Mouse (Mus musculus) cerebellum, adult 11 months (tissue): ENCODE measurements around the gene Mapkapk5.
A peak's percentile ranks its signal among the peaks of the same experiment; 100 is the strongest.

Experiments used
- DNase-seq: peaks from one replicate; pipeline ENCODE4 v3.0.0; 2022

Gene Mapkapk5

GRCm38 (mm10) chr5:121545793-121546529 is at the start of gene Mapkapk5:
Gene Mapkapk5, minus strand, starts transcription at chr5:121545905.
- DNase-seq = peak; percentile 97

GRCm38 (mm10) chr5:121594714-121595313 is 49.1 kb upstream of the Mapkapk5 start:
- no peak for DNase-seq

- DNase-seq = peak; percentile 60
Measured at GRCm38 (mm10) chr5:121593451-121594401, 48.0 kb upstream of the Mapkapk5 start, which contains the start of gene Aldh2. Gene Aldh2, minus strand, starts transcription at chr5:121593824.

GRCm38 (mm10) chr5:121592816-121593407 is 47.2 kb upstream of the Mapkapk5 start:
- DNase-seq = no peak

- no peak for DNase-seq
Measured at GRCm38 (mm10) chr5:121592064-121592815, 46.5 kb upstream of the Mapkapk5 start.

- no peak for DNase-seq
Measured at GRCm38 (mm10) chr5:121591417-121592063, 45.8 kb upstream of the Mapkapk5 start.

GRCm38 (mm10) chr5:121589928-121590327 is 44.2 kb upstream of the Mapkapk5 start:
- no peak for DNase-seq

- no peak for DNase-seq
Measured at GRCm38 (mm10) chr5:121586400-121587039, 40.8 kb upstream of the Mapkapk5 start.

- no peak for DNase-seq
Measured at GRCm38 (mm10) chr5:121585699-121586098, 40.0 kb upstream of the Mapkapk5 start.

- no peak for DNase-seq
Measured at GRCm38 (mm10) chr5:121585005-121585404, 39.3 kb upstream of the Mapkapk5 start.

- peak; percentile 67 for DNase-seq
Measured at GRCm38 (mm10) chr5:121583765-121584501, 38.2 kb upstream of the Mapkapk5 start.

GRCm38 (mm10) chr5:121581945-121582344 is 36.2 kb upstream of the Mapkapk5 start:
- DNase-seq = no peak

- DNase-seq = no peak
Measured at GRCm38 (mm10) chr5:121576927-121577488, 31.3 kb upstream of the Mapkapk5 start.

- DNase-seq = no peak
Measured at GRCm38 (mm10) chr5:121575867-121576266, 30.2 kb upstream of the Mapkapk5 start.

GRCm38 (mm10) chr5:121574145-121574544 is 28.4 kb upstream of the Mapkapk5 start:
- DNase-seq = no peak

GRCm38 (mm10) chr5:121570787-121571186 is 25.1 kb upstream of the Mapkapk5 start:
- DNase-seq = no peak

GRCm38 (mm10) chr5:121569881-121570420 is 24.2 kb upstream of the Mapkapk5 start:
- DNase-seq = no peak

GRCm38 (mm10) chr5:121566035-121566681 is 20.5 kb upstream of the Mapkapk5 start:
- DNase-seq = no peak

GRCm38 (mm10) chr5:121564468-121564895 is 18.8 kb upstream of the Mapkapk5 start:
- DNase-seq = peak; percentile 62
